Mouse (Mus musculus) MEL (cell line): Measurements from ENCODE around the gene Glipr1l1. TPM values are rescaled to one million over a fixed set of nuclear protein-coding genes. Genes with fewer than 3 reads are reported as not detected.
"Not testable (repeated sequence)": the region's sequence is repeated elsewhere in the genome, so short reads cannot be mapped to it uniquely, and the experiment has no call there.

Experiments used
- DNase-seq: peaks from one replicate; pipeline ENCODE4 v3.0.0; 2011; ENCODE audit warnings: low read depth, low spot score
- H3K27ac ChIP-seq: 2 replicates; pipeline ENCODE4 v1.5.1; 2012; ENCODE audit warnings: low read depth, mild to moderate bottlenecking, control low read depth, low read length, moderate library complexity; ENCODE audit not compliant: control insufficient read depth
- H3K27me3 ChIP-seq, 2 experiments: fragments of 150-350 bp in 1 of 2; sonication (generic) in 1 of 2; 2 replicates each; pipeline ENCODE4 v1.6.1; 2012; ENCODE audit warnings: low read length in 2 of 2, mild to moderate bottlenecking in 2 of 2, improper control_type of control experiment in 1 of 2, moderate library complexity in 1 of 2; ENCODE audit not compliant: insufficient read depth in 2 of 2, control insufficient read depth in 1 of 2
- H3K36me3 ChIP-seq, 2 experiments: 2 replicates each; pipeline ENCODE4 v1.6.1; 2012 to 2014; ENCODE audit warnings: low read length in 2 of 2, improper control_type of control experiment in 1 of 2, inconsistent platforms in 1 of 2, mild to moderate bottlenecking in 1 of 2; ENCODE audit not compliant: insufficient read depth in 2 of 2, control insufficient read depth in 1 of 2
- H3K4me1 ChIP-seq, 2 experiments: fragments of 150-350 bp in 1 of 2; sonication (generic) in 1 of 2; 2 replicates each; pipeline ENCODE4 v1.6.1; 2012; ENCODE audit warnings: low read length in 2 of 2, improper control_type of control experiment in 1 of 2, mild to moderate bottlenecking in 1 of 2; ENCODE audit not compliant: insufficient read depth in 2 of 2, control insufficient read depth in 1 of 2
- H3K4me3 ChIP-seq, 2 experiments: fragments of 150-350 bp in 1 of 2; sonication (generic) in 1 of 2; 2 replicates each; pipeline ENCODE4 v1.5.1; 2012; ENCODE audit warnings: low read depth in 2 of 2, low read length in 2 of 2, mild to moderate bottlenecking in 2 of 2, moderate library complexity in 2 of 2, control low read depth in 1 of 2, improper control_type of control experiment in 1 of 2; ENCODE audit not compliant: control insufficient read depth in 1 of 2, insufficient read depth in 1 of 2
- H3K79me2 ChIP-seq: 2 replicates; pipeline ENCODE4 v1.6.1; 2012; ENCODE audit warnings: mild to moderate bottlenecking, low read length, moderate library complexity; ENCODE audit not compliant: control insufficient read depth, poor library complexity, insufficient read depth
- H3K9ac ChIP-seq: 2 replicates; pipeline ENCODE4 v1.6.1; 2012; ENCODE audit warnings: low read depth, mild to moderate bottlenecking, control low read depth, low read length, moderate library complexity; ENCODE audit not compliant: control insufficient read depth, poor library complexity, severe bottlenecking
- H3K9me3 ChIP-seq: fragments of 150-350 bp; sonication (generic); replicated peaks from 2 replicates; pipeline ENCODE4 v1.6.1; 2012; ENCODE audit warnings: mild to moderate bottlenecking, low read length, improper control_type of control experiment, moderate library complexity; ENCODE audit not compliant: insufficient read depth
- BHLHE40 ChIP-seq: IDR thresholded peaks from 2 replicates; pipeline ENCODE4 v1.6.1; 2012; ENCODE audit warnings: low read depth, mild to moderate bottlenecking, inconsistent platforms, low read length, improper control_type of control experiment, borderline replicate concordance
- CHD1 ChIP-seq: IDR thresholded peaks from 2 replicates; pipeline ENCODE4 v1.6.1; 2012; ENCODE audit warnings: low read depth, mild to moderate bottlenecking, inconsistent platforms, low read length, improper control_type of control experiment
- CHD2 ChIP-seq: IDR thresholded peaks from 2 replicates; pipeline ENCODE4 v1.6.1; 2011; ENCODE audit warnings: low read length, improper control_type of control experiment
- CTCF ChIP-seq, 3 experiments: IDR thresholded peaks in 2 of 3; conservative IDR thresholded peaks in 1 of 3; 2 replicates each; pipeline ENCODE4 v1.5.1; 2011 to 2012; ENCODE audit warnings: low read length in 3 of 3, low read depth in 2 of 3, mild to moderate bottlenecking in 2 of 3, improper control_type of control experiment in 1 of 3, inconsistent platforms in 1 of 3, mixed read lengths in 1 of 3, moderate library complexity in 1 of 3; ENCODE audit not compliant: control insufficient read depth in 1 of 3, insufficient read depth in 1 of 3, poor library complexity in 1 of 3, severe bottlenecking in 1 of 3
- E2F4 ChIP-seq: IDR thresholded peaks from 2 replicates; pipeline ENCODE4 v1.6.1; 2011; ENCODE audit warnings: low read depth, low read length, improper control_type of control experiment, borderline replicate concordance
- EP300 ChIP-seq, 2 experiments: IDR thresholded peaks; 2 replicates each; pipeline ENCODE4 v1.6.1; 2011; ENCODE audit warnings: improper control_type of control experiment in 2 of 2, low read length in 2 of 2, low read depth in 1 of 2, mild to moderate bottlenecking in 1 of 2
- ETS1 ChIP-seq: IDR thresholded peaks from 2 replicates; pipeline ENCODE4 v1.6.1; 2012; ENCODE audit warnings: low read depth, mild to moderate bottlenecking, inconsistent platforms, low read length, improper control_type of control experiment, moderate library complexity
- GABPA ChIP-seq: IDR thresholded peaks from 2 replicates; pipeline ENCODE4 v1.6.1; 2012; ENCODE audit warnings: low read depth, mild to moderate bottlenecking, inconsistent platforms, low read length, improper control_type of control experiment, moderate library complexity
- JUND ChIP-seq: IDR thresholded peaks from 2 replicates; pipeline ENCODE4 v1.6.1; 2011; ENCODE audit warnings: low read depth, mild to moderate bottlenecking, improper control_type of control experiment, low read length
- KAT2A ChIP-seq: conservative IDR thresholded peaks from 2 replicates; pipeline ENCODE4 v1.6.1; 2012; ENCODE audit warnings: low read depth, low read length, improper control_type of control experiment, inconsistent platforms
- MAX ChIP-seq: IDR thresholded peaks from 2 replicates; pipeline ENCODE4 v1.6.1; 2011; ENCODE audit warnings: low read length, improper control_type of control experiment
- MAZ ChIP-seq: IDR thresholded peaks from 2 replicates; pipeline ENCODE4 v1.6.1; 2012; ENCODE audit warnings: low read depth, mild to moderate bottlenecking, inconsistent platforms, low read length, improper control_type of control experiment
- MYB ChIP-seq: IDR thresholded peaks from 2 replicates; pipeline ENCODE4 v1.6.1; 2011; ENCODE audit warnings: mild to moderate bottlenecking, low read depth, low read length, improper control_type of control experiment
- RAD21 ChIP-seq: IDR thresholded peaks from 2 replicates; pipeline ENCODE4 v1.6.1; 2011; ENCODE audit warnings: mild to moderate bottlenecking, low read depth, low read length, improper control_type of control experiment
- RCOR1 ChIP-seq: IDR thresholded peaks from 2 replicates; pipeline ENCODE4 v1.6.1; 2012; ENCODE audit warnings: low read depth, mild to moderate bottlenecking, inconsistent platforms, low read length, improper control_type of control experiment
- SIN3A ChIP-seq: IDR thresholded peaks from 2 replicates; pipeline ENCODE4 v1.6.1; 2012; ENCODE audit warnings: low read length, improper control_type of control experiment, inconsistent platforms
- SMC3 ChIP-seq: IDR thresholded peaks from 2 replicates; pipeline ENCODE4 v1.6.1; 2011; ENCODE audit warnings: low read depth, low read length, improper control_type of control experiment
- TCF12 ChIP-seq: IDR thresholded peaks from 2 replicates; pipeline ENCODE4 v1.6.1; 2014; ENCODE audit warnings: low read depth, mild to moderate bottlenecking, inconsistent platforms, low read length, improper control_type of control experiment, moderate library complexity
- USF2 ChIP-seq, 2 experiments: IDR thresholded peaks; 2 replicates each; pipeline ENCODE4 v1.6.1; 2011 to 2012; ENCODE audit warnings: improper control_type of control experiment in 2 of 2, low read length in 2 of 2, borderline replicate concordance in 1 of 2, inconsistent platforms in 1 of 2, low read depth in 1 of 2, mild to moderate bottlenecking in 1 of 2; ENCODE audit not compliant: insufficient read depth in 1 of 2
- ZC3H11A ChIP-seq: IDR thresholded peaks from 2 replicates; pipeline ENCODE4 v1.6.1; 2012; ENCODE audit warnings: low read depth, mild to moderate bottlenecking, inconsistent platforms, low read length, improper control_type of control experiment
- ZNF384 ChIP-seq: IDR thresholded peaks from 2 replicates; pipeline ENCODE4 v1.6.1; 2012; ENCODE audit warnings: low read depth, mild to moderate bottlenecking, inconsistent platforms, low read length, improper control_type of control experiment
- polyA plus RNA-seq, 2 experiments: library from polyadenylated mRNA; stranded (reverse) in 1 of 2; unstranded in 1 of 2; fragments of >175 nt in 1 of 2; fragments of >200 nt in 1 of 2; gene quantifications; 2 replicates each; pipeline versions ENCODE4 v1.2.1 to v1.2.4; 2012; ENCODE audit warnings: low replicate concordance in 2 of 2, low read depth in 1 of 2; ENCODE audit not compliant: insufficient read length in 2 of 2, insufficient read depth in 1 of 2, missing spikeins in 1 of 2
- total RNA-seq: library from RNA; depleted of rRNA; stranded (reverse); fragments of 300-350 nt; gene quantifications from 2 replicates; pipeline ENCODE4 v1.2.3, GENCODE M21; 2012; rRNA removed

Glipr1l1 gene
- total RNA-seq (not detected in 2 replicates), polyA plus RNA-seq (not detected)

DNA sequence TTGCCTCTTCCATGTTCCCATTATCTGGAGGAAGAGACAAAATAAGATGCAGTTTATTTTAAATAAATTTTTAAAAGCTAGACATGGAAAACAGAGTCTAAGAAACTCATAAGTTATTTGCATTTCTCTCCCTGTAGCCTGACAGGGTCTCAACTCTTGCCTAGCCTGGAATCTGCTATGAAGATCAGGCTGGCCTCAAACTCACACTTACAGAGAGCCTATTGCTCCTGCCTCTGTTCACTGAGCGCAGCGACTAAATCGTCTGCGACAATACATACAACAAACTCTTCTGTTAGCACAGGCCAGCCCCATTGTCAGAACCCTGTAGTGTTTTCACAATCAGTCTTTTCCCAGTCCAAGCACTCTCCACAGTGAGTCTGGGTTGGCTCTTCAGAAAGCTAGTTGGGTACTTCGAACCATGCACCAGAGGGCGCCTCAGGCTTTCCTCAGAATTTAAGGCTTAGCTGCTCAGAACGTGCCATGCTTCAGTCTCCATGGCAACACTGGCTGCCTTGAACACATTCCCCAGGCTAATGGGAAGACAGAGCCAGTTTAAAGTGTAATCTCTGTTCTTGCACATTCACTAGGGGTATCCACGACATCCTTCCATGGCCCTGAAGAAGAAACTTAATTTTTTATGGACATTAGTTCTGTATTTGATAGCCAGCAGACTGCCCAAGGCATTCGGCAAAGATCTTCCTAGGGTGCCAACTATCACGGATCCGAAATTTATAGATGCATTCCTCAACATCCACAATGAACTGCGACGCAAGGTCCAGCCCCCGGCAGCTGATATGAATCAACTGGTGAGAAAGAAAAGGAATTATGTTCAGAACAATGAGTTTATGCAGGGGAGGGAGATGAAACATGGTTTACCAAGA, at the start of gene Glipr1l1:
TSS of gene Glipr1l1 (plus strand) at position 488 of the 881 bp plus-strand sequence.
- H3K27ac ChIP-seq, result no peak within 1 kb of the TSS
- no peak within 1 kb of the TSS for H3K9ac ChIP-seq
- DNase-seq, result peak; percentile 21
- H3K36me3 ChIP-seq, result no peaks in the 10 kb centered on the region
- H3K4me1 ChIP-seq, result no peaks in the 10 kb centered on the region
- H3K9me3 ChIP-seq, result no peaks in the 10 kb centered on the region
- no peak within 1 kb of the TSS for H3K4me3 ChIP-seq
- no peaks in the 10 kb centered on the region for H3K79me2 ChIP-seq
- TF ChIP-seq SMC3, result peak; percentile 39
- no peak for TF ChIP-seq MYB
- no peak for TF ChIP-seq ETS1
- no peak for TF ChIP-seq BHLHE40
- TF ChIP-seq E2F4, result no peak
- TF ChIP-seq CTCF (IDR thresholded peaks at IDR 0.05 in 2 of 3, conservative IDR thresholded peaks at IDR 0.05 in 1 of 3; ENCODE audit: control insufficient read depth in 1 of 3, insufficient read depth in 1 of 3, low read depth in 2 of 3, low read length in 3 of 3, poor library complexity in 1 of 3, severe bottlenecking in 1 of 3), result peak in 2 of 3 experiments; percentile 30 to 45; a peak in 4 of 6 replicates
- no peak for TF ChIP-seq MAX
- TF ChIP-seq RAD21, result peak; percentile 31
- TF ChIP-seq GABPA, result no peak
- no peak for TF ChIP-seq SIN3A
- no peak for TF ChIP-seq JUND
- TF ChIP-seq CHD2, result no peak
- 0 out of 2 replicates have a peak, but pooled peaks have one; percentile 18 for TF ChIP-seq ZC3H11A
- TF ChIP-seq, all 39 proteins: peak for 4
- no peaks in the 10 kb centered on the region for H3K27me3 ChIP-seq

DNA sequence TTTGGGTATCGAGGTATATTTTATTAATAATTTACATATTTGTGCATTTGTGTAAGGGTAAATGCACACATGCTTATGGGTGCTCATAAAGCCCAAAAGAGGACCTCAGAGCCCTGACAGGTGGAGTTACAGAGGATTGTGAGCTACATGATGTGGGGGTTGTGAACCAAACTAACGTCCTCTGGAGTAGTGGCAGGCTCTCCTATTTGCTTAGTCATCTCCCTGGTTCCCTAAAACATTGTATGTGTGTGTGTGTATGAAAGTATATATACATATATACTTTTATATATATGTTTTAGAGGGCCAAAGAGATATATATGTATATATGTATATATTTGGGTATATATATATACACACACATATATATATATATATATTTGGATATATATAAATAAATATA, 36.4 kb upstream of the Glipr1l1 start:
- Histone ChIP-seq H3K36me3 (no peaks in the 10 kb centered on the region), H3K27ac (no peak overlapping the region), H3K9ac (no peak overlapping the region), H3K4me1 (no peaks in the 10 kb centered on the region)
- TF ChIP-seq KAT2A (no peak), USF2 (IDR thresholded peaks at IDR 0.05; ENCODE audit: borderline replicate concordance in 1 of 2, insufficient read depth in 1 of 2, low read depth in 1 of 2, low read length in 2 of 2) (no peak), RCOR1 (no peak), MAZ (no peak), MYB (no peak), CHD2 (no peak), CHD1 (no peak), TCF12 (no peak), ETS1 (no peak), ZNF384 (no peak), EP300 (IDR thresholded peaks at IDR 0.05; ENCODE audit: low read depth in 1 of 2, low read length in 2 of 2) (no peak)
- TF ChIP-seq, all 39 proteins: peak for 0
- Histone ChIP-seq H3K79me2 (no peaks in the 10 kb centered on the region), H3K27me3 (no peaks in the 10 kb centered on the region), H3K9me3 (no peaks in the 10 kb centered on the region), H3K4me3 (no peak overlapping the region)
- peak; percentile 24 for DNase-seq

DNA sequence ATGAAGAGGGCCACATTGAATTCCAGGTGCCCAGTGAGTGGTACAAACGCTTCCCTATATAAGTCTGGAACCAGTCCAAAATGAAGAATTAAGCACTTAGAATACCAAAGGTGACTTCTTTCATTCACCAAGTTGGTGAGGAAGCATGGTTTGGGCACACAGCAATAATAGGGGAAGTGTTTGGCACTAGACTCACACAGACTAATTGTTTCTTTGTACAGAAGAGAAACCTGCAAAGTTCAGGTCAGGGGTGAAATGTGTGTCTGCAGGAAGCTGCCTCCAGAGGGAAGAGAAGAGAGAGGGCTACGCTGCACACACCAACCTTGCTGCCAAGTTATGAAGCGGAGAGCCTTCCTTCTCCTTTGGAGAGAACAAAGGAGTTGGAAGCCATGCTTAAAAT, 31.3 kb upstream of the Glipr1l1 start:
- not testable (repeated sequence) for H3K27me3 ChIP-seq, H3K4me3 ChIP-seq, H3K4me1 ChIP-seq, H3K79me2 ChIP-seq, H3K27ac ChIP-seq, H3K36me3 ChIP-seq, H3K9ac ChIP-seq, DNase-seq, H3K9me3 ChIP-seq
